Mouse (Mus musculus) testis, postnatal 14 days (tissue): Measurements from ENCODE around the gene Selenos.

Source experiments
- DNase-seq: peaks from one replicate; pipeline ENCODE4 v3.0.0; 2021; ENCODE audit warnings: low spot score

Gene Selenos

DNA sequence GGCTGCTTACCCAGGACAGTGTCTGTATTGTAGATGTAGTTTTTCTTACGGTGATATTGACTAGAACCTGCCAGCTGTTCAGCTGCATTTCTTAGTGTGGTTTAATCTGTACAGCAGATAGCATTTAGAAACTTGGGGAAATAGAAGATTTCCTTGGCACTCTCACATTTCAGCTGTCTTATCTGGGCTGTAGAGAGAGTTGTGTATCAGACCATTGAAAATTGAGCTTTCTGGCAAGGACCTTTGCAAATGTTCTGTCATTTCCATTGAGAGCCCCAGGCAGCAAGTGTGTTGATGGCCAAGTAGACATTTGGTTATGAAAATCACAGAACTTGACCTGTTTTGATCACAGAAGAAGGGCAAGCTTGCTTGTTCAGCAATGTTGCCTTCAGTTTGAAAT is 40.7 kb downstream of the Selenos start:
- no peak for DNase-seq

DNA sequence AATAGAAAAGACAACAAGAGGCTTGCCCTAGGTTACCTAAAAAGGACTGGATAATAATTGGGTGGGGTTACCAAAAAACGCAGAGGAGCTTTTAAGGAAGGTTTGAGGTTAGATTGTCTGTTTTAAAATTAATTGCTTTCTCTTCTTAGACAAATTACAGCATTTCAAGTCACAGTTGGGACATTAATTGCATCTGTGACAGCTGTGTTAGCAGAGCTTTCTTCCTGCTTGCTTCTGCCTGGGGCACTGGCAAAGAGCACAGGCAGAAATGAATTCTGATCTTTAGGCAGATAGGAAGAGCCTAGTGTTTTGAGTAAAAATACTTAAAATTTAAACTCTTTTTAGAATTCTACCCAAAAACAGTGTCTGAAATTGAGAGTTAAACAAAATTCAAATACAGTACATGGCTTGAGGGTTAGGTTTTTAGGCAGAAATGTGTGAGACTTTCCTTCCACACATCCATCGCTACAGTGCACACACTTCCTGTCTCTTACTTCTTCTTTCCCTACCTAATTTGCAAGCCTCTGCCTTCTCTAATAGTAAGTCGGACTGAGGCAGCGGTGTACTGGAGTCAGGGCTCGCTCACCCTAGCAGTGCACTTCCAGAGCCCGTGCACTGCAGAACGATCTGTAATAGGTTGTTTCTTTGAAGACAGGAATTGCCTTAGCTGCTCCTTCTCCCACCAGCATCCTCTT is 41.4 kb downstream of the Selenos start:
- DNase-seq, result no peak

DNA sequence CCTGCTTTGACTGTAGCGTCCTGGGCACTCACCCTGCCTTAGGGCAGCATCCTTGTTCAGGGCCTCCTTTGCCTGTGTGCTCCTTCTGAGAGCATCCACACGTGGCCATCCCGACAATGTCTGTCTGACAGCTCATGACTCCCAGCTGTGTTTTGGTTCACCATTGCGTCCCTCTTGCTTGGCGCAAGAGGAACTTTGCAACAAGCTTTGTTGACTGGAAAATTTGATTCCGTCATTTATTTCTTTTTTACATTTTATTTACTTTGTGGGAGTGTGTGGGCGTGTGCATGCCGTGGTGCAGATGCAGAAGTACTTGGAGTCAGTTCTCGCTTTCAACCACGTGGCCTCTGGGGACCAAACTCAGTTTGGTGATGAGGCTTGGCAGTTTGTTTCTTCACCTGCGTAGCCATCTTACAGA is 45.1 kb downstream of the Selenos start:
- DNase-seq, result no peak

DNA sequence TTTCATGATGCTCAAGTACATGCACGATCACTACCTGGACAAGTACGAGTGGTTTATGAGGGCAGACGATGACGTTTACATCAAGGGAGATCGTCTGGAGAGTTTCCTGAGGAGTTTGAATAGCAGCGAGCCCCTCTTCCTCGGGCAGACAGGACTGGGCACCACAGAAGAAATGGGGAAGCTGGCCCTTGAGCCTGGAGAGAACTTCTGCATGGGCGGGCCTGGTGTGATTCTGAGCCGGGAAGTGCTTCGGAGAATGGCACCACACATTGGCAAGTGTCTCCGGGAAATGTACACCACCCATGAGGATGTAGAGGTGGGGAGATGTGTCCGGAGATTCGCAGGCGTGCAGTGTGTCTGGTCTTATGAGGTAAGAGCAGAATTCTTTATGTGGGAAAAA is 45.9 kb downstream of the Selenos start:
- DNase-seq, result no peak

DNA sequence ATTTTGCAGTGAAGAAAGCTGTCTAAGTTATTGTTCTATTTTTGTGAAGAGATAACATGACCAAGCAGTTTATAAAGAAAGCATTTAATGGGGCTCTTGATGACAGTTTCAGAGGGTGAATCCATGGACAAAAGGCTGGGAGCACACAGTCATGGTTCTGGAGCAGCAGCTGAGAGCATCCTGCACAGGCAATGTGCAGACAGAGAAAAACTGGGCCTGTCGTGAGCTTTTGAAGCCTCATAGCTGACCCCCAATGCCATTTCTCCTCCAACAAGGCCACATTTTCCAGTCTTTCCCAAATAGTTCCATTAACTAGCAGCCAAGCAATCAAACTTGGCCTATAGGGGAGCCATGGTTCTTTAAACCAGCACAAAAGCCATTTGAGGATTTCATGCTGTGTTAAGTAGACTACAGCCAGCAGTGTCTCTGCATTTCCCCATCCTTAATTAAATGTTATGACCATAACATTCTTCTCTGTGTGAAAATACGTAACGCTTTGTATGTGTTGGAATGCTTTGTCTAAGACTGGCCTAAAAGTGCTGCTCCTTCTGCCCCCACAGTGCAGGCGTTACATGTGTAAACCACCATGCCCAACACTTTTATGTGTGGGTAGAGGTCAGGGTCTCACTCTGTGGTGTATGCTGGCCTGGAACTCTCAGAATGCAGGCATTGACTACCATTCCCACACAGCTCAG is 48.6 kb downstream of the Selenos start:
- no peak for DNase-seq

DNA sequence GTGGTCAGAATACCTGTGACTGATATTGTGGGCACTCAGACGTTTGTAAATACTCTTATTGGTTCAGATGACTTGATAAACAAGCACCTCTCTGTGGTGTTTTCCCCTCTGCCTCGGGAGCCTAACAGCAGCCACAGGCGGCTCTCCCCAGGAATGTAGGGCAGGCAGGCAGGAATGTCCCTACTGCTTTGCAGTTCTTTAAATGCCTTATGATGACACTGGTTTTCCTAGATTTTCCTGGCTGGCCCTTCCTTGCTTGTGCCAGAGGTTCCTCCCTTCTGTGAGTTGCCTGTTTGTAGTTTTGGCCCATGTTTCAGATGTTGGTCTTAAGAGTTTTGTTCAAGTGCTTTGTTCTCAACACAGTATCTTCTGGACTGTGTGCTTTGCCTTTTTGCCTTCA is 49.4 kb downstream of the Selenos start:
- no peak for DNase-seq

DNA sequence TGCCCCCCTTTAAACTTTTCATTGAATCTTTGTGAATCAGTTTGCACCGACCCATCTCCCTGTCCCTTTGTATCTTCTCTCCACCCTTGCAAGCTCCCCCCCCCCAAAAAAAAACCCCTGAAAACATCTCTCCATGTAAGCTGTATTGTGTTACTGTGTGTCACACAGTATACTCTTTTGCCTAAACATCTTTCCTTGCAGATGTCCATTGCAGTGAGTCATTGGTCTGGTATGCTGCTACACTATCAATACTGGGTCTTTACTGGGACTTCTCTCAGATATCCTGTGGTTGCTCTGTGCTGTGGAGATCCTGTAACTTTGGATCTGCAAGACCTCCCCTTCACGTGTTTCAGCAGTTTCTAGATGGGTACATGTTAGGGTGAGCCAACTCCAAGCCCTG is 50.8 kb downstream of the Selenos start:
- DNase-seq, result no peak

DNA sequence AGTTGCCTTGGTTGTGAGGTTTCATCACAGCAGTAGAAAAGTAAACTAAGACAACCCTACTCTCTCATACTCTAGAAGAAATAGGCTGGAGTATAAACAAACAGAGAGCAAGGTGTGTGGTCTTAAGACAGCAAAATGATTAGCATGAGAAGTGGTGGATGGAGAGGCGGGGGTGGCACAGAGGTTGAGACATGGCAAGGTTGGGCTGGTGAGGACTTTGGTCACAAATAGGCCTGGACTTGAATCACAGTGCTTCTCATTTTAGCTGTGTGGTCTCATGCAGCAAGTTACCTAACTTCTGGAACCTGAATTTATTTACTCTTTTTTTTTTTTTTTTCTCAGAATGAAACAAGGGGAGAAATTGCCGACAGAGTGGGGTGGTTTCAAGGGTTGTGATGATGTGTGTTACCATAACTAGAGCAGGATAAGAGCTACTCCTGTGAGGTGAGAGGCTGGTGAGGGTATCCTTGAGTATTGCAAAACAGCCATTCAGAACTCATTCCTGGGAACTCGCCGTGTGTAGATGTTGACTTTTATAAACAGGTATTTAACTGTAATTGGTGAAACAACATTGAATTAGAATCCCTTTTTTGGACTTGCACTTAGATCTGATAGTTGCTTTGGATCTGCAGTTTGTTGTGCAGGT is 52.5 kb downstream of the Selenos start:
- DNase-seq, result no peak

DNA sequence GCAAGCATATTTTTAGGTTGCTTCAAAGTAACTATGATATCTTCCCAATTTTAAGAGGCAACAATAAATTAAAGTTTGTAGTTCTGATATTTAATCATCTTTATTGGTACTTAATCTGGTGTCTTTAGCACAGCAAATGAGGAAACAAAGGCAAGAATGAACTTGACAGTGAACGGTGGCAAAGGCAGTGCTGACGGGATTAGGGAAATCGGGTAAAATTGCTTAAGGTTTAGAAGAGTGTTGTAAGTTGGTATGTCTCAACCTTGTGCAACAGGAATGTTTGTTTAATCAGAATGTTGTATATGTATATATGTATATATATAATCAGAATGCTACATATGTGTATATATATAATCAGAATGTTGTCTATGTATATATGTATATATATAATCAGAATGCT is 54.7 kb downstream of the Selenos start:
- no peak for DNase-seq

DNA sequence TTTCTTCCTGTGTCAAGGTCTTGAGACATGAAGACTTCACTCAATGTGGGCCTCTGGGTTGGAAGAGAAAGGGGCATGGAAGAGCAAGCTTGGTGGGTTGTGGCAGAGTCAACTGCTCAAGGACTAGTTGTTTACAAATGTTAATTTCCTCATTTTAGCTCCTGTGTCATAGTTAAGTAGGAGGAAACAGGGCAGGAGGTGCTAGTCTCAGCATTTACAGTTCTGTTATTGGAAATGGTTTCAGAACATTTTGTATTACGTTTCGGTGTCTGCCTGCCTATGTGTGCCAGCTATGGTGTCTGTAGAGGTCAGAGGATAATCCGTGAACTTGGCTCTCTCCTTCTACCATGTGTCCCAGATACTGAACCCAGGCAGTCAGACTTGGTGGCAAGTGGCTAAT is 56.2 kb downstream of the Selenos start:
- no peak for DNase-seq

DNA sequence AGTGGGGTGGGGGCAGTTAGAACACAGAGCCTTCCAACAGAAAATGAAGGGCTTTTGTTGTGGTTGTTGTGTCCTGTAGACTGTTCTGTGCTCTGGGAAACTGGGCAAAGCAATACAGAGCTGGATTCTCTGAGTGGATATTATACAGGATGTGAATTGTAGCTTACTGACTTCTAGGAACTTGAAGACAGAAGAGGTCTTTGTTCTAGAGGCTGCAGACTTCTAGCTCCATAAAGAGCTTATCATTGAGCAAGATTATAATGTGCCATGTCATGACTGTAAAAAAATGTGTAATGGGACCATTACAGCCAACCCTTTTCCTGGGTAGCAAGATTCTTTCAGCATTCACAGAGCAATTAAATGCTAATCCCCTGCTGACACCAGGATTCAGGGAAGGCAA is 56.7 kb downstream of the Selenos start:
- DNase-seq, result no peak

DNA sequence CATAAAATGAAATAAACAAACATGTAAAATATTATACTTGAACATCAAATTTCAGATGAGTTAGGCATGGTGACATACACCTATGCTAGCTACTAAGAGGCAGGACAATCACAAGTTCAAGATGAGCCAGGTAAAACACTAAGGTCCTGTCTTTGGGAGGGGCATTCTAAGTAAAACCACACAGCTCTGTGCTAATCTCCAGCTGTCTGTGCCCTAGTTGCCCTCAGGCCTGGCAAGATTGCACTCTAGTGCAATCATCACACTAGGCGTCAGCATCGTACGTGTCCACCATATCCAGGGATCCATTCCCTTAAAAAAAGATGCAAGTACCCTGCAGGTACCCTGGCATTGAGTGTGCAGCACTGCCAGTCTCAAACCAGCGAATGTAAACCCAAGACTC is 57.9 kb downstream of the Selenos start:
- DNase-seq, result no peak

DNA sequence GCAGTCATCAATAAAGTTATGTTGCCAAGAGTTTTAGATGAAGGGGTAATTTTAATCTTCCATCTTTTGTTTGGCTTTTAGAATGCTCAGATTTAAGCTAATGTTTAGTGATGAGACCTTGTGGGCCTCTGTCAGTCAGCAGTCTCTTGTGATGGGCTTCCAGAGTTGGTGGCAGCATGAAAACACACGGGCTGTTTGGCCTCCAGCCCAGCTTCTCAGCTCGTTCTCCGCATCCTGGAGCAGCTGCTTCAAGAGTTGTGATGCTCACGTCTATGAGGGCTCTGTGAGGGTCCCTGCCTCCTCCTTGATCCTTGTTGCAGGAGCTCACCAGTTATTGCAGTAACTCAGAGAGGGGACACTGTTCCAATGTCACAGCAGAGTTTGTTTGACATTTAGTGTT is 58.9 kb downstream of the Selenos start:
- no peak for DNase-seq

DNA sequence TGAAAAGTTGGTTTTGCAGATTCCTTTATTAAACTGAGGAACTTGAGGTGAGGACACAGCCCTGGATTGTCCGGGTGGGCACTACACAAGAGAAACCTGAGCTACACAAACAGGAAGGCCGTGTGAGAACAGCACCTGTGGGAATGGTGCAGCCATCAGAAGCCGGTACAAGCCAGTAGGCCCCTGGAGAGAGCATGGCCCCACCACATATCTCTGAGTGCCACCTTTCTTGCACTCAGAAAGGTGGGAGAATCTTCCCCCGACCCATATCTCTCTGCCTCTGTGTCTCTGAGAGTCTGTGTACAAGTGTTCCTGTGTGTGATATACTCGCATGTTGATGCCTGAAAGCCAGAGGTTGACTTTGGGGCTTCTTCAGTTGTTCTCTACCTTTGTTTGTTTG is 59.4 kb downstream of the Selenos start:
- DNase-seq, result no peak
